Comparison of ENCODE assay signal across 9 mouse cellular contexts in genomic region chr2:62411211-62412080, GRCm38 (mm10). TPM values are rescaled to one million over a fixed set of nuclear protein-coding genes. Genes with fewer than 3 reads are reported as not detected.
DNase-seq lines count a peak whose midpoint lies in the region; ATAC-seq lines count a peak whose summit lies in the region.
"Had no signal": no experiment of that assay in that cellular context is flagged by ENCODE, and none has a peak within 500 bp of the region (broad histone marks: within the 10 kb centered on the region; RNA-seq: fewer than 3 reads in every experiment).

No protein-coding gene starts in this region.

- no peaks in the 10 kb centered on the region for H3K9me3 ChIP-seq in intestine, embryonic 14.5 days (ENCODE audit: control insufficient read depth, low read length)
- H3K9me3 ChIP-seq in liver, embryonic 15.5 days (replicated peaks) = no peaks in the 10 kb centered on the region

- WGBS in intestine, embryonic 14.5 days = 7% methylated on average over 47 of the region's 47 CpGs
- 4% methylated on average over 47 of the region's 47 CpGs for WGBS in liver, embryonic 15.5 days (ENCODE audit: insufficient replicate concordance)

- peak overlapping the region; percentile 48 for H3K4me3 ChIP-seq in intestine, embryonic 14.5 days (ENCODE audit: low read depth, low read length)
- H3K4me3 ChIP-seq in liver, embryonic 15.5 days (replicated peaks) = peak overlapping the region; percentile 52

- peak overlapping the region; percentile 83 for H3K4me2 ChIP-seq in intestine, embryonic 14.5 days (ENCODE audit: low read length)
- H3K4me2 ChIP-seq in liver, embryonic 15.5 days = peak overlapping the region; percentile 67

- H3K4me1 ChIP-seq in intestine, embryonic 14.5 days (replicated peaks; ENCODE audit: control insufficient read depth, insufficient read depth, low read length) = peaks cover 6% of the 10 kb centered on the region; the same call in 1 of the 2 replicates
- no peaks in the 10 kb centered on the region for H3K4me1 ChIP-seq in liver, embryonic 15.5 days (replicated peaks)

- H3K27me3 ChIP-seq in intestine, embryonic 14.5 days (replicated peaks; ENCODE audit: control insufficient read depth, insufficient read depth, low read length) = no peaks in the 10 kb centered on the region
- peaks cover 17% of the 10 kb centered on the region for H3K27me3 ChIP-seq in liver, embryonic 15.5 days

- ATAC-seq in intestine, embryonic 14.5 days (replicated peaks; ENCODE audit: low FRiP score, low TSS enrichment, low read depth) = peak; percentile 92
- peak; percentile 68 for ATAC-seq in liver, embryonic 15.5 days (ENCODE audit: insufficient read depth)

- H3K36me3 ChIP-seq in intestine, embryonic 14.5 days (ENCODE audit: control insufficient read depth, insufficient read depth, low read length) = no peaks in the 10 kb centered on the region
- H3K36me3 ChIP-seq in liver, embryonic 15.5 days (replicated peaks) = no peaks in the 10 kb centered on the region

- peak overlapping the region; percentile 77 for H3K27ac ChIP-seq in intestine, embryonic 14.5 days (ENCODE audit: low read depth)
- 0 out of 2 replicates have a peak overlapping the region, but pooled peaks have one; percentile 19 for H3K27ac ChIP-seq in liver, embryonic 15.5 days (replicated peaks)

- peak overlapping the region; percentile 54 for H3K9ac ChIP-seq in intestine, embryonic 14.5 days (ENCODE audit: low read length)
- peak overlapping the region; percentile 21; the same call in 1 of the 2 replicates for H3K9ac ChIP-seq in liver, embryonic 15.5 days

- DNase-seq in cerebellum, postnatal 10 days = peak; percentile 20 to 42
- DNase-seq in cerebellum, adult 9-10 months = no peak
- DNase-seq in ZHBTc4 (ENCODE audit: low read depth, low spot score) = peak; percentile 81
- peak; percentile 36 for DNase-seq in forelimb bud, embryonic 11.5 days (ENCODE audit: low read depth, low spot score)
- peak; percentile 81 for DNase-seq in intestine, embryonic 14.5 days (ENCODE audit: low spot score)
- peak; percentile 49 for DNase-seq in neural tube, embryonic 10.5 days (ENCODE audit: extremely low spot score, low spot score)
- peak; percentile 65 to 67 for DNase-seq in thymus, postnatal 36 days

RNA-seq across cellular contexts. Expression of gene Dpp4, which starts 0.6 kb away (rescaled TPM):
- polyA plus RNA-seq in intestine, embryonic 14.5 days (2014; fragmentation: Nextera tagmentation; extraction: Ambion mirVana) = 69.2 and 69.8 TPM in 2 replicates
- 4.5 and 6.5 TPM in 2 replicates for polyA plus RNA-seq in liver, embryonic 15.5 days (2015; fragmentation: Nextera tagmentation; extraction: Ambion mirVana)
- polyA plus RNA-seq: C2C12 had no signal
